Mouse (Mus musculus): ENCODE data around the gene Narfl. TPM values are rescaled to one million over a fixed set of nuclear protein-coding genes. Genes with fewer than 3 reads are reported as not detected.

The Narfl gene
- total and polyA plus RNA-seq, 2 experiments, result 14.9 to 22.5 TPM

- no peak overlapping the region for H3K27ac ChIP-seq (replicated peaks; ENCODE audit: insufficient read depth, low read depth, low read length)
- H3K36me3 ChIP-seq (ENCODE audit: control insufficient read depth, insufficient read depth, low read length), result no peaks in the 10 kb centered on the region
- H3K9ac ChIP-seq (ENCODE audit: low read depth, low read length), result no peak overlapping the region
- WGBS, result 39% methylated on average over 4 of the region's 4 CpGs
- H3K27me3 ChIP-seq (ENCODE audit: control insufficient read depth, insufficient read depth, low read length), result no peaks in the 10 kb centered on the region
- H3K4me3 ChIP-seq (ENCODE audit: insufficient read depth, low read depth, low read length), result no peak overlapping the region
- TF ChIP-seq POLR2A (IDR thresholded peaks at IDR 0.05; ENCODE audit: extremely low read depth, insufficient read depth, low read length), result no peak
- no peak for TF ChIP-seq CTCF (IDR thresholded peaks at IDR 0.05; ENCODE audit: low read depth, low read length)
- DNase-seq (ENCODE audit: extremely low read depth, low read depth, low spot score), result no peak
- H3K79me2 ChIP-seq (ENCODE audit: control insufficient read depth, insufficient read depth, low read length), result no peaks in the 10 kb centered on the region
- H3K4me1 ChIP-seq (ENCODE audit: control insufficient read depth, insufficient read depth, low read length), result no peaks in the 10 kb centered on the region
These were observed 17.8 kb upstream of the Narfl start for GRCm38 (mm10) chr17:25755627-25756377.

GRCm38 (mm10) chr17:25756378-25757242 is 17.0 kb upstream of the Narfl start:
- no peak for TF ChIP-seq CTCF (IDR thresholded peaks at IDR 0.05; ENCODE audit: low read depth, low read length)
- no peak for TF ChIP-seq POLR2A (IDR thresholded peaks at IDR 0.05; ENCODE audit: extremely low read depth, insufficient read depth, low read length)
- WGBS, result 75% methylated on average over 9 of the region's 9 CpGs

GRCm38 (mm10) chr17:25757691-25758090 is 15.9 kb upstream of the Narfl start:
- Histone ChIP-seq H3K36me3 (ENCODE audit: control insufficient read depth, insufficient read depth, low read length) (no peaks in the 10 kb centered on the region), H3K79me2 (ENCODE audit: control insufficient read depth, insufficient read depth, low read length) (no peaks in the 10 kb centered on the region), H3K9ac (ENCODE audit: low read depth, low read length) (no peak overlapping the region), H3K27ac (replicated peaks; ENCODE audit: insufficient read depth, low read depth, low read length) (no peak overlapping the region), H3K4me3 (ENCODE audit: insufficient read depth, low read depth, low read length) (no peak overlapping the region), H3K4me1 (ENCODE audit: control insufficient read depth, insufficient read depth, low read length) (no peaks in the 10 kb centered on the region), H3K27me3 (ENCODE audit: control insufficient read depth, insufficient read depth, low read length) (no peaks in the 10 kb centered on the region)
- TF ChIP-seq POLR2A (IDR thresholded peaks at IDR 0.05; ENCODE audit: extremely low read depth, insufficient read depth, low read length), result no peak
- TF ChIP-seq CTCF (IDR thresholded peaks at IDR 0.05; ENCODE audit: low read depth, low read length), result no peak
- WGBS, result 25% methylated on average over 3 of the region's 3 CpGs
- no peak for DNase-seq (ENCODE audit: extremely low read depth, low read depth, low spot score)

More at GRCm38 (mm10) chr17:25756378-25757242, 17.0 kb upstream of the Narfl start:
- Histone ChIP-seq H3K36me3 (ENCODE audit: control insufficient read depth, insufficient read depth, low read length) (no peaks in the 10 kb centered on the region), H3K27ac (replicated peaks; ENCODE audit: insufficient read depth, low read depth, low read length) (no peak overlapping the region), H3K4me3 (ENCODE audit: insufficient read depth, low read depth, low read length) (no peak overlapping the region), H3K79me2 (ENCODE audit: control insufficient read depth, insufficient read depth, low read length) (no peaks in the 10 kb centered on the region), H3K4me1 (ENCODE audit: control insufficient read depth, insufficient read depth, low read length) (no peaks in the 10 kb centered on the region), H3K9ac (ENCODE audit: low read depth, low read length) (no peak overlapping the region), H3K27me3 (ENCODE audit: control insufficient read depth, insufficient read depth, low read length) (no peaks in the 10 kb centered on the region)
- DNase-seq (ENCODE audit: extremely low read depth, low read depth, low spot score), result no peak

- Histone ChIP-seq H3K4me3 (ENCODE audit: insufficient read depth, low read depth, low read length) (no peak overlapping the region), H3K4me1 (ENCODE audit: control insufficient read depth, insufficient read depth, low read length) (no peaks in the 10 kb centered on the region), H3K79me2 (ENCODE audit: control insufficient read depth, insufficient read depth, low read length) (no peaks in the 10 kb centered on the region), H3K27me3 (ENCODE audit: control insufficient read depth, insufficient read depth, low read length) (no peaks in the 10 kb centered on the region), H3K27ac (replicated peaks; ENCODE audit: insufficient read depth, low read depth, low read length) (no peak overlapping the region), H3K36me3 (ENCODE audit: control insufficient read depth, insufficient read depth, low read length) (no peaks in the 10 kb centered on the region), H3K9ac (ENCODE audit: low read depth, low read length) (no peak overlapping the region)
- no peak for TF ChIP-seq CTCF (IDR thresholded peaks at IDR 0.05; ENCODE audit: low read depth, low read length)
- TF ChIP-seq POLR2A (IDR thresholded peaks at IDR 0.05; ENCODE audit: extremely low read depth, insufficient read depth, low read length), result no peak
- DNase-seq (ENCODE audit: extremely low read depth, low read depth, low spot score), result no peak
- WGBS, result 72% methylated on average over 8 of the region's 8 CpGs
These were observed 13.4 kb upstream of the Narfl start for GRCm38 (mm10) chr17:25760148-25760547.

- H3K27ac ChIP-seq (replicated peaks; ENCODE audit: insufficient read depth, low read depth, low read length), result no peak overlapping the region
- DNase-seq (ENCODE audit: extremely low read depth, low read depth, low spot score), result no peak
- no peaks in the 10 kb centered on the region for H3K79me2 ChIP-seq (ENCODE audit: control insufficient read depth, insufficient read depth, low read length)
- WGBS, result 40% methylated on average over 4 of the region's 4 CpGs
- TF ChIP-seq POLR2A (IDR thresholded peaks at IDR 0.05; ENCODE audit: extremely low read depth, insufficient read depth, low read length) (no peak), CTCF (IDR thresholded peaks at IDR 0.05; ENCODE audit: low read depth, low read length) (no peak)
- H3K9ac ChIP-seq (ENCODE audit: low read depth, low read length), result no peak overlapping the region
- no peaks in the 10 kb centered on the region for H3K36me3 ChIP-seq (ENCODE audit: control insufficient read depth, insufficient read depth, low read length)
- no peak overlapping the region for H3K4me3 ChIP-seq (ENCODE audit: insufficient read depth, low read depth, low read length)
- H3K4me1 ChIP-seq (ENCODE audit: control insufficient read depth, insufficient read depth, low read length), result no peaks in the 10 kb centered on the region
- no peaks in the 10 kb centered on the region for H3K27me3 ChIP-seq (ENCODE audit: control insufficient read depth, insufficient read depth, low read length)
These were observed 12.0 kb upstream of the Narfl start for GRCm38 (mm10) chr17:25761561-25761970.

Data from liver, adult 2 months (tissue).